Mouse (Mus musculus): Measurements from ENCODE around the gene Tkt.

The Tkt gene

GRCm38 (mm10) chr14:30548965-30549776 lies 1.0 kb downstream of the Tkt start:
- TF ChIP-seq GATA4 (IDR thresholded peaks at IDR 0.05; ENCODE audit: insufficient replicate concordance, low read length): peak; percentile 10; the same call in 1 of the 2 replicates

- TF ChIP-seq GATA4 (IDR thresholded peaks at IDR 0.05; ENCODE audit: insufficient replicate concordance, low read length): no peak
Observed at GRCm38 (mm10) chr14:30549777-30550149, 1.6 kb downstream of the Tkt start.

GRCm38 (mm10) chr14:30550232-30551070 lies 2.3 kb downstream of the Tkt start:
- no peak for TF ChIP-seq GATA4 (IDR thresholded peaks at IDR 0.05; ENCODE audit: insufficient replicate concordance, low read length)

- no peak for TF ChIP-seq GATA4 (IDR thresholded peaks at IDR 0.05; ENCODE audit: insufficient replicate concordance, low read length)
Observed at GRCm38 (mm10) chr14:30551509-30551908, 3.4 kb downstream of the Tkt start.

- no peak for TF ChIP-seq GATA4 (IDR thresholded peaks at IDR 0.05; ENCODE audit: insufficient replicate concordance, low read length)
Observed at GRCm38 (mm10) chr14:30551981-30552380, 3.8 kb downstream of the Tkt start.

- no peak for TF ChIP-seq GATA4 (IDR thresholded peaks at IDR 0.05; ENCODE audit: insufficient replicate concordance, low read length)
Observed at GRCm38 (mm10) chr14:30553185-30553584, 5.0 kb downstream of the Tkt start.

- TF ChIP-seq GATA4 (IDR thresholded peaks at IDR 0.05; ENCODE audit: insufficient replicate concordance, low read length): no peak
Observed at GRCm38 (mm10) chr14:30556651-30557050, 8.5 kb downstream of the Tkt start.

GRCm38 (mm10) chr14:30557730-30558129 lies 9.6 kb downstream of the Tkt start:
- no peak for TF ChIP-seq GATA4 (IDR thresholded peaks at IDR 0.05; ENCODE audit: insufficient replicate concordance, low read length)

- no peak for TF ChIP-seq GATA4 (IDR thresholded peaks at IDR 0.05; ENCODE audit: insufficient replicate concordance, low read length)
Observed at GRCm38 (mm10) chr14:30559321-30559850, 11.2 kb downstream of the Tkt start.

GRCm38 (mm10) chr14:30560803-30561389 lies 12.7 kb downstream of the Tkt start:
- no peak for TF ChIP-seq GATA4 (IDR thresholded peaks at IDR 0.05; ENCODE audit: insufficient replicate concordance, low read length)

- no peak for TF ChIP-seq GATA4 (IDR thresholded peaks at IDR 0.05; ENCODE audit: insufficient replicate concordance, low read length)
Observed at GRCm38 (mm10) chr14:30561470-30562187, 13.5 kb downstream of the Tkt start.

GRCm38 (mm10) chr14:30562343-30562742 lies 14.2 kb downstream of the Tkt start:
- TF ChIP-seq GATA4 (IDR thresholded peaks at IDR 0.05; ENCODE audit: insufficient replicate concordance, low read length): no peak

- no peak for TF ChIP-seq GATA4 (IDR thresholded peaks at IDR 0.05; ENCODE audit: insufficient replicate concordance, low read length)
Observed at GRCm38 (mm10) chr14:30564451-30564850, 16.3 kb downstream of the Tkt start.

GRCm38 (mm10) chr14:30566317-30566716 lies 18.2 kb downstream of the Tkt start:
- no peak for TF ChIP-seq GATA4 (IDR thresholded peaks at IDR 0.05; ENCODE audit: insufficient replicate concordance, low read length)

GRCm38 (mm10) chr14:30568016-30568415 lies 19.9 kb downstream of the Tkt start:
- TF ChIP-seq GATA4 (IDR thresholded peaks at IDR 0.05; ENCODE audit: insufficient replicate concordance, low read length): no peak
